Mouse (Mus musculus): ENCODE data around the gene Sirt6. TPM values are rescaled to one million over a fixed set of nuclear protein-coding genes. Genes with fewer than 3 reads are reported as not detected.

The Sirt6 gene
- total and polyA plus RNA-seq, 2 experiments from 2014 or later: 25.2 to 33.4 TPM

- H3K9ac ChIP-seq: no peak overlapping the region
- H3K27me3 ChIP-seq (ENCODE audit: insufficient read depth, low read length): no peaks in the 10 kb centered on the region
- no peak overlapping the region for H3K4me3 ChIP-seq (ENCODE audit: low read depth, low read length)
- ATAC-seq: no peak
- DNase-seq: no peak
- TF ChIP-seq CTCF (IDR thresholded peaks at IDR 0.05; ENCODE audit: low read depth): no peak
- H3K36me3 ChIP-seq (ENCODE audit: insufficient read depth): no peaks in the 10 kb centered on the region; the same call in 1 of the 2 replicates
- H3K27ac ChIP-seq (ENCODE audit: low read depth, low read length): no peak overlapping the region
- H3K4me1 ChIP-seq (ENCODE audit: insufficient read depth): peaks cover 11% of the 10 kb centered on the region
- 76% methylated on average over 6 of the region's 6 CpGs for WGBS
- H3K4me2 ChIP-seq (ENCODE audit: low read depth): no peak overlapping the region
- no peaks in the 10 kb centered on the region for H3K9me3 ChIP-seq (ENCODE audit: low read length)
These were observed 10.5 kb upstream of the Sirt6 start for GRCm38 (mm10) chr10:81638101-81638500.

- H3K4me1 ChIP-seq (ENCODE audit: insufficient read depth): no peaks in the 10 kb centered on the region
- ATAC-seq (no peak), DNase-seq (no peak)
- H3K4me2 ChIP-seq (ENCODE audit: low read depth): no peak overlapping the region
- WGBS: 22% methylated on average over 8 of the region's 8 CpGs
- no peaks in the 10 kb centered on the region; the same call in 1 of the 2 replicates for H3K36me3 ChIP-seq (ENCODE audit: insufficient read depth)
- no peaks in the 10 kb centered on the region for H3K9me3 ChIP-seq (ENCODE audit: low read length)
- no peak overlapping the region for H3K27ac ChIP-seq (ENCODE audit: low read depth, low read length)
- no peaks in the 10 kb centered on the region for H3K27me3 ChIP-seq (ENCODE audit: insufficient read depth, low read length)
- no peak overlapping the region for H3K4me3 ChIP-seq (ENCODE audit: low read depth, low read length)
- H3K9ac ChIP-seq: no peak overlapping the region
- TF ChIP-seq CTCF (IDR thresholded peaks at IDR 0.05; ENCODE audit: low read depth): no peak
These were observed 8.7 kb upstream of the Sirt6 start for GRCm38 (mm10) chr10:81636338-81636737.

GRCm38 (mm10) chr10:81633253-81634099, 5.9 kb upstream of the Sirt6 start:
- ATAC-seq: peak; percentile 94
- H3K36me3 ChIP-seq (ENCODE audit: insufficient read depth): no peaks in the 10 kb centered on the region
- H3K9ac ChIP-seq: peak overlapping the region; percentile 50
- no peaks in the 10 kb centered on the region for H3K9me3 ChIP-seq (ENCODE audit: low read length)
- TF ChIP-seq CTCF (IDR thresholded peaks at IDR 0.05; ENCODE audit: low read depth): no peak
- WGBS: 4% methylated on average over 37 of the region's 37 CpGs
- no peaks in the 10 kb centered on the region for H3K27me3 ChIP-seq (ENCODE audit: insufficient read depth, low read length)
- H3K4me1 ChIP-seq (ENCODE audit: insufficient read depth): no peaks in the 10 kb centered on the region
- peak overlapping the region; percentile 73 for H3K4me2 ChIP-seq (ENCODE audit: low read depth)
- peak overlapping the region; percentile 54 for H3K27ac ChIP-seq (ENCODE audit: low read depth, low read length)
- DNase-seq: peak; percentile 85
- H3K4me3 ChIP-seq (ENCODE audit: low read depth, low read length): peak overlapping the region; percentile 36

GRCm38 (mm10) chr10:81628390-81628789, 793 bp upstream of the Sirt6 start, which contains the start of gene Ankrd24:
Gene Ankrd24 (plus strand): TSS chr10:81628540.
- DNase-seq (no peak), ATAC-seq (no peak)
- Histone ChIP-seq H3K9ac (peak within 1 kb of the TSS; percentile 88), H3K27ac (ENCODE audit: low read depth, low read length) (peak within 1 kb of the TSS; percentile 86), H3K4me2 (ENCODE audit: low read depth) (peak within 1 kb of the TSS; percentile 80), H3K9me3 (ENCODE audit: low read length) (no peaks in the 10 kb centered on the region), H3K36me3 (ENCODE audit: insufficient read depth) (peaks cover 22% of the 10 kb centered on the region), H3K4me1 (ENCODE audit: insufficient read depth) (peaks cover 11% of the 10 kb centered on the region), H3K27me3 (ENCODE audit: insufficient read depth, low read length) (no peaks in the 10 kb centered on the region), H3K4me3 (ENCODE audit: low read depth, low read length) (peak within 1 kb of the TSS; percentile 90)
- 87% methylated on average over 16 of the region's 16 CpGs for WGBS
- TF ChIP-seq CTCF (IDR thresholded peaks at IDR 0.05; ENCODE audit: low read depth): no peak

GRCm38 (mm10) chr10:81627836-81628220, 231 bp upstream of the Sirt6 start:
- H3K4me2 ChIP-seq (ENCODE audit: low read depth): peak overlapping the region; percentile 80
- H3K27ac ChIP-seq (ENCODE audit: low read depth, low read length): peak overlapping the region; percentile 86
- ATAC-seq (peak; percentile 21), DNase-seq (no peak)
- WGBS: 60% methylated on average over 7 of the region's 7 CpGs
- H3K9ac ChIP-seq: peak overlapping the region; percentile 88
- H3K4me3 ChIP-seq (ENCODE audit: low read depth, low read length): peak overlapping the region; percentile 90
- peaks cover 11% of the 10 kb centered on the region for H3K4me1 ChIP-seq (ENCODE audit: insufficient read depth)
- no peak for TF ChIP-seq CTCF (IDR thresholded peaks at IDR 0.05; ENCODE audit: low read depth)
- H3K9me3 ChIP-seq (ENCODE audit: low read length): no peaks in the 10 kb centered on the region
- H3K36me3 ChIP-seq (ENCODE audit: insufficient read depth): peaks cover 22% of the 10 kb centered on the region
- H3K27me3 ChIP-seq (ENCODE audit: insufficient read depth, low read length): no peaks in the 10 kb centered on the region

GRCm38 (mm10) chr10:81626101-81626993, 1.2 kb downstream of the Sirt6 start:
- H3K36me3 ChIP-seq (ENCODE audit: insufficient read depth): peaks cover 35% of the 10 kb centered on the region
- no peak for ATAC-seq
- WGBS: 89% methylated on average over 22 of the region's 22 CpGs

More at GRCm38 (mm10) chr10:81626101-81626993, 1.2 kb downstream of the Sirt6 start:
- no peaks in the 10 kb centered on the region for H3K27me3 ChIP-seq (ENCODE audit: insufficient read depth, low read length)
- no peak for DNase-seq
- peaks cover 11% of the 10 kb centered on the region for H3K4me1 ChIP-seq (ENCODE audit: insufficient read depth)
- peak overlapping the region; percentile 88 for H3K9ac ChIP-seq
- peak overlapping the region; percentile 86; the same call in 1 of the 2 replicates for H3K27ac ChIP-seq (ENCODE audit: low read depth, low read length)
- TF ChIP-seq CTCF (IDR thresholded peaks at IDR 0.05; ENCODE audit: low read depth): no peak
- no peaks in the 10 kb centered on the region for H3K9me3 ChIP-seq (ENCODE audit: low read length)
- H3K4me3 ChIP-seq (ENCODE audit: low read depth, low read length): peak overlapping the region; percentile 90
- peak overlapping the region; percentile 80 for H3K4me2 ChIP-seq (ENCODE audit: low read depth)

All from forebrain, postnatal 0 days (tissue).